Mouse (Mus musculus) ES-E14 (cell line): ENCODE measurements around the gene Cntf. TPM values are rescaled to one million over a fixed set of nuclear protein-coding genes. Genes with fewer than 3 reads are reported as not detected.

Experiments used
- DNase-seq: peaks from one replicate; pipeline ENCODE4 v3.0.0-alpha.2; 2013; ENCODE audit warnings: low read depth, low spot score
- H3K27ac ChIP-seq: 2 replicates; pipeline ENCODE4 v1.5.1; 2012; ENCODE audit warnings: low read depth, mild to moderate bottlenecking, low read length, moderate library complexity, mixed read lengths; ENCODE audit not compliant: poor library complexity, insufficient read depth, severe bottlenecking
- H3K36me3 ChIP-seq: 2 replicates; pipeline ENCODE4 v1.6.1; 2012; ENCODE audit warnings: mild to moderate bottlenecking, low read length, moderate library complexity, mixed read lengths; ENCODE audit not compliant: control insufficient read depth, poor library complexity, insufficient read depth, severe bottlenecking
- H3K4me1 ChIP-seq, 2 experiments: fragments of 150-350 bp in 1 of 2; sonication (generic) in 1 of 2; 2 replicates each; pipeline ENCODE4 v1.6.1; 2012; ENCODE audit warnings: low read length in 2 of 2, mild to moderate bottlenecking in 1 of 2, mixed read lengths in 1 of 2; ENCODE audit not compliant: control insufficient read depth in 2 of 2, insufficient read depth in 2 of 2, poor library complexity in 1 of 2
- H3K4me3 ChIP-seq, 2 experiments: fragments of 150-350 bp in 1 of 2; sonication (generic) in 1 of 2; 2 replicates each; pipeline ENCODE4 v1.5.1; 2012; ENCODE audit warnings: low read length in 2 of 2, low read depth in 1 of 2, mild to moderate bottlenecking in 1 of 2, mixed read lengths in 1 of 2; ENCODE audit not compliant: insufficient read depth in 1 of 2, poor library complexity in 1 of 2, severe bottlenecking in 1 of 2
- H3K9ac ChIP-seq: 2 replicates; pipeline ENCODE4 v1.6.1; 2012; ENCODE audit warnings: low read depth, mild to moderate bottlenecking, low read length, mixed read lengths; ENCODE audit not compliant: poor library complexity, insufficient read depth, severe bottlenecking
- H3K9me3 ChIP-seq: fragments of 150-350 bp; sonication (generic); 2 replicates; pipeline ENCODE4 v1.6.1; 2012; ENCODE audit warnings: low read depth, mild to moderate bottlenecking, low read length; ENCODE audit not compliant: control insufficient read depth, insufficient read depth
- CHD2 ChIP-seq: IDR thresholded peaks from 2 replicates; pipeline ENCODE4 v1.6.1; 2014; ENCODE audit warnings: mild to moderate bottlenecking, low read depth, low read length, inconsistent platforms
- HCFC1 ChIP-seq: IDR thresholded peaks from 2 replicates; pipeline ENCODE4 v1.6.1; 2012; ENCODE audit warnings: low read length, inconsistent platforms, borderline replicate concordance; ENCODE audit not compliant: insufficient read depth
- MAFK ChIP-seq: IDR thresholded peaks from 2 replicates; pipeline ENCODE4 v1.6.1; 2014; ENCODE audit warnings: mild to moderate bottlenecking, low read depth, low read length, inconsistent platforms; ENCODE audit not compliant: insufficient read depth
- ZC3H11A ChIP-seq: IDR thresholded peaks from 2 replicates; pipeline ENCODE4 v1.6.1; 2012; ENCODE audit warnings: low read depth, mild to moderate bottlenecking, inconsistent platforms, low read length, borderline replicate concordance
- ZNF384 ChIP-seq: IDR thresholded peaks from 2 replicates; pipeline ENCODE4 v1.6.1; 2012; ENCODE audit warnings: low read depth, low read length, inconsistent platforms
- in situ Hi-C, 2 experiments: fragments of 600-800 bp; cut with MboI; formaldehyde crosslinking; loops; one replicate each; pipeline ENCODE4 v1.15.1; 2025; ENCODE audit warnings: low sequenced_read_pairs in 2 of 2, inconsistent platforms in 1 of 2; ENCODE audit not compliant: unreplicated experiment in 2 of 2
- total RNA-seq: library from RNA; depleted of rRNA; stranded (reverse); fragments of 300-350 nt; gene quantifications from 2 replicates; pipeline ENCODE4 v1.2.3, GENCODE M21; 2012; rRNA removed

The Cntf gene
- total RNA-seq, 1 experiment = 12.1 TPM

- no peak for TF ChIP-seq MAFK
- no peak for TF ChIP-seq CHD2
- no peak for TF ChIP-seq ZNF384
- TF ChIP-seq ZC3H11A = no peak
- TF ChIP-seq HCFC1 = no peak
- no peak overlapping the region for H3K27ac ChIP-seq
- no peak for DNase-seq
- no peaks in the 10 kb centered on the region for H3K9me3 ChIP-seq
- no peaks in the 10 kb centered on the region for H3K36me3 ChIP-seq
- H3K4me3 ChIP-seq = no peak overlapping the region
- H3K9ac ChIP-seq = no peak overlapping the region
- in situ Hi-C loops = no loop called here
- no peaks in the 10 kb centered on the region for H3K4me1 ChIP-seq
These were observed 45.0 kb downstream of the Cntf start for GRCm38 (mm10) chr19:12720463-12720862.

GRCm38 (mm10) chr19:12719189-12719588 is 46.2 kb downstream of the Cntf start:
- Histone ChIP-seq H3K4me3 (no peak overlapping the region), H3K36me3 (no peaks in the 10 kb centered on the region), H3K9me3 (no peaks in the 10 kb centered on the region), H3K9ac (no peak overlapping the region), H3K4me1 (no peaks in the 10 kb centered on the region), H3K27ac (no peak overlapping the region)
- no peak for DNase-seq
- in situ Hi-C loops = no loop called here
- no peak for TF ChIP-seq CHD2

Other genes starting within 250 kb of the Cntf start
- gene Fam111a, start 219.9 kb downstream of the Cntf start, total RNA-seq = 7.5 and 15.0 TPM in 2 replicates
- gene Gm4952, start 165.7 kb downstream of the Cntf start, total RNA-seq = not detected in 2 replicates
- 0.18 TPM in 1 of 2 replicates, not detected in the other for gene Glyat, start 132.3 kb downstream of the Cntf start, total RNA-seq
- gene Olfr1442, start 95.2 kb downstream of the Cntf start, total RNA-seq = not detected in 2 replicates
- not detected in 2 replicates for gene Olfr1443, start 87.5 kb downstream of the Cntf start, total RNA-seq
- not detected in 2 replicates for gene Keg1, start 69.8 kb downstream of the Cntf start, total RNA-seq
- gene Zfp91, start 30.5 kb upstream of the Cntf start, total RNA-seq = 29.3 and 35.0 TPM in 2 replicates
- 0.42 and 0.58 TPM in 2 replicates for gene Lpxn, start 30.6 kb upstream of the Cntf start, total RNA-seq
- gene Gm5244, start 81.0 kb upstream of the Cntf start, total RNA-seq = not detected in 2 replicates
- gene Olfr1444, start 91.7 kb upstream of the Cntf start, total RNA-seq = not detected in 2 replicates
- not detected in 2 replicates for gene Olfr1445, start 118.2 kb upstream of the Cntf start, total RNA-seq
- gene Olfr1446, start 127.9 kb upstream of the Cntf start, total RNA-seq = not detected in 2 replicates
- gene Olfr1447, start 138.1 kb upstream of the Cntf start, total RNA-seq = not detected in 2 replicates
- not detected in 2 replicates for gene Olfr1448, start 158.8 kb upstream of the Cntf start, total RNA-seq
- not detected in 2 replicates for gene Olfr1449, start 165.2 kb upstream of the Cntf start, total RNA-seq
- gene Olfr1450, start 184.6 kb upstream of the Cntf start, total RNA-seq = not detected in 2 replicates
- not detected in 2 replicates for gene Olfr1451, start 229.4 kb upstream of the Cntf start, total RNA-seq